Mouse (Mus musculus) lung, embryonic 15.5 days (tissue): ENCODE measurements at regions not wholly inside any gene's neighbourhood (a gene's known extent, or its start where the extent isn't known, plus 50 kb on each side); places are given as distances from the start of the nearest gene placed in this dataset.
A peak's percentile ranks its signal among the peaks of the same experiment; 100 is the strongest.
"Not testable (repeated sequence)": the region's sequence is repeated elsewhere in the genome, so short reads cannot be mapped to it uniquely, and the experiment has no call there.

Experiments
- ATAC-seq: fragments of 200-750 bp; cut with Nextera tagmentation; 2 replicates; pipeline ENCODE4 v1.8.0; 2017; ENCODE audit warnings: moderate number of reproducible peaks, borderline replicate concordance; ENCODE audit not compliant: low FRiP score, low TSS enrichment; ENCODE audit errors: extremely low read depth
- H3K27ac ChIP-seq: fragments of 300-500 bp; sonication (generic); 2 replicates; pipeline ENCODE4 v1.5.1; 2015; ENCODE audit warnings: moderate library complexity, mild to moderate bottlenecking, inconsistent platforms
- H3K27me3 ChIP-seq: fragments of 300-500 bp; sonication (generic); 2 replicates; pipeline ENCODE4 v1.6.1; 2015; ENCODE audit warnings: inconsistent platforms
- H3K36me3 ChIP-seq: fragments of 300-500 bp; sonication (generic); 2 replicates; pipeline ENCODE4 v1.6.1; 2015; ENCODE audit warnings: inconsistent platforms
- H3K4me1 ChIP-seq: fragments of 300-500 bp; sonication (generic); 2 replicates; pipeline ENCODE4 v1.6.1; 2015; ENCODE audit warnings: inconsistent platforms
- H3K4me2 ChIP-seq: fragments of 300-500 bp; sonication (generic); 2 replicates; pipeline ENCODE4 v1.6.1; 2015; ENCODE audit warnings: inconsistent platforms, mild to moderate bottlenecking, moderate library complexity
- H3K4me3 ChIP-seq: fragments of 300-500 bp; sonication (generic); 2 replicates; pipeline ENCODE4 v1.5.1; 2015; ENCODE audit warnings: mild to moderate bottlenecking, inconsistent platforms
- H3K9ac ChIP-seq: fragments of 300-500 bp; sonication (generic); 2 replicates; pipeline ENCODE4 v1.6.1; 2015; ENCODE audit warnings: inconsistent platforms
- H3K9me3 ChIP-seq: fragments of 300-500 bp; sonication (generic); 2 replicates; pipeline ENCODE4 v1.6.1; 2016; ENCODE audit warnings: inconsistent platforms
- WGBS: fragments of 180-500 bp; shearing (Covaris S2); methylation state at CpG from one replicate; pipeline ENCODE4 v1.1.7; 2015; 5-methylcytosine and 5-hydroxymethylcytosine counted together

- Histone ChIP-seq H3K27me3 (no peaks in the 10 kb centered on the region), H3K4me3 (no peak overlapping the region), H3K9ac (no peak overlapping the region), H3K27ac (no peak overlapping the region), H3K4me1 (peaks cover 11% of the 10 kb centered on the region), H3K36me3 (no peaks in the 10 kb centered on the region), H3K9me3 (no peaks in the 10 kb centered on the region), H3K4me2 (no peak overlapping the region)
- 46% methylated on average over 5 of the region's 5 CpGs for WGBS
- ATAC-seq, result no peak
Measured at GRCm38 (mm10) chr8:96042335-96042734, 154.0 kb upstream of the Got2 start.

- Histone ChIP-seq H3K36me3 (no peaks in the 10 kb centered on the region), H3K4me2 (no peak overlapping the region), H3K27ac (no peak overlapping the region), H3K9me3 (no peaks in the 10 kb centered on the region), H3K4me1 (peaks cover 11% of the 10 kb centered on the region), H3K4me3 (no peak overlapping the region), H3K9ac (no peak overlapping the region), H3K27me3 (no peaks in the 10 kb centered on the region)
- no peak for ATAC-seq
- 2% methylated on average over 1 of the region's 1 CpGs for WGBS
Measured at GRCm38 (mm10) chr8:96040216-96040615, 151.9 kb upstream of the Got2 start.

GRCm38 (mm10) chr8:96018742-96019141, 130.4 kb upstream of the Got2 start:
- not testable (repeated sequence) for H3K4me3 ChIP-seq, H3K9me3 ChIP-seq, ATAC-seq, H3K9ac ChIP-seq, H3K4me2 ChIP-seq, H3K27ac ChIP-seq, H3K27me3 ChIP-seq, H3K4me1 ChIP-seq, H3K36me3 ChIP-seq
- 79% methylated on average over 3 of the region's 3 CpGs for WGBS

- no peaks in the 10 kb centered on the region for H3K4me1 ChIP-seq
- H3K4me3 ChIP-seq, result no peak overlapping the region
- no peak for ATAC-seq
- H3K4me2 ChIP-seq, result no peak overlapping the region
- no peak overlapping the region for H3K27ac ChIP-seq
- H3K9me3 ChIP-seq, result no peaks in the 10 kb centered on the region
- no peaks in the 10 kb centered on the region for H3K36me3 ChIP-seq
- H3K27me3 ChIP-seq, result no peaks in the 10 kb centered on the region
- H3K9ac ChIP-seq, result no peak overlapping the region
- 79% methylated on average over 1 of the region's 1 CpGs for WGBS
Measured at GRCm38 (mm10) chr8:96012002-96012401, 123.7 kb upstream of the Got2 start.

GRCm38 (mm10) chr8:95991826-95992463, 103.6 kb upstream of the Got2 start:
- Histone ChIP-seq H3K4me2 (no peak overlapping the region), H3K27ac (no peak overlapping the region), H3K9ac (no peak overlapping the region), H3K4me1 (no peaks in the 10 kb centered on the region), H3K9me3 (no peaks in the 10 kb centered on the region), H3K36me3 (no peaks in the 10 kb centered on the region), H3K27me3 (no peaks in the 10 kb centered on the region), H3K4me3 (no peak overlapping the region)
- no peak for ATAC-seq
- WGBS, result 69% methylated on average over 8 of the region's 8 CpGs

GRCm38 (mm10) chr8:95988616-95989380, 100.5 kb upstream of the Got2 start:
- H3K27me3 ChIP-seq, result no peaks in the 10 kb centered on the region
- H3K36me3 ChIP-seq, result no peaks in the 10 kb centered on the region
- ATAC-seq, result no peak
- H3K27ac ChIP-seq, result no peak overlapping the region
- no peaks in the 10 kb centered on the region for H3K9me3 ChIP-seq
- H3K4me1 ChIP-seq, result no peaks in the 10 kb centered on the region
- 83% methylated on average over 4 of the region's 4 CpGs for WGBS
- H3K4me2 ChIP-seq, result no peak overlapping the region
- H3K9ac ChIP-seq, result no peak overlapping the region
- no peak overlapping the region for H3K4me3 ChIP-seq

GRCm38 (mm10) chr8:95987011-95987440, 98.7 kb upstream of the Got2 start:
- WGBS, result 20% methylated on average over 10 of the region's 10 CpGs
- H3K4me2 ChIP-seq, result 0 out of 2 replicates have a peak overlapping the region, but pooled peaks have one; percentile 3
- H3K36me3 ChIP-seq, result no peaks in the 10 kb centered on the region
- H3K9ac ChIP-seq, result no peak overlapping the region
- ATAC-seq, result no peak
- H3K4me1 ChIP-seq, result no peaks in the 10 kb centered on the region
- H3K9me3 ChIP-seq, result no peaks in the 10 kb centered on the region
- no peak overlapping the region for H3K27ac ChIP-seq
- H3K4me3 ChIP-seq, result no peak overlapping the region
- no peaks in the 10 kb centered on the region for H3K27me3 ChIP-seq

GRCm38 (mm10) chr8:95986410-95986809, 98.1 kb upstream of the Got2 start:
- Histone ChIP-seq H3K4me1 (no peaks in the 10 kb centered on the region), H3K27me3 (no peaks in the 10 kb centered on the region), H3K4me3 (no peak overlapping the region), H3K9ac (no peak overlapping the region), H3K4me2 (no peak overlapping the region), H3K36me3 (no peaks in the 10 kb centered on the region), H3K27ac (no peak overlapping the region), H3K9me3 (no peaks in the 10 kb centered on the region)
- no peak for ATAC-seq
- 58% methylated on average over 3 of the region's 3 CpGs for WGBS

GRCm38 (mm10) chr8:95983690-95984089, 95.3 kb upstream of the Got2 start:
- H3K9ac ChIP-seq, result no peak overlapping the region
- H3K27me3 ChIP-seq, result no peaks in the 10 kb centered on the region
- no peaks in the 10 kb centered on the region for H3K9me3 ChIP-seq
- no peak overlapping the region for H3K4me3 ChIP-seq
- no peaks in the 10 kb centered on the region for H3K36me3 ChIP-seq
- WGBS, result 39% methylated on average over 2 of the region's 2 CpGs
- H3K4me1 ChIP-seq, result no peaks in the 10 kb centered on the region
- ATAC-seq, result no peak
- no peak overlapping the region for H3K4me2 ChIP-seq
- H3K27ac ChIP-seq, result no peak overlapping the region

GRCm38 (mm10) chr8:95980405-95980804, 92.1 kb upstream of the Got2 start:
- H3K4me2 ChIP-seq, result no peak overlapping the region
- no peak overlapping the region for H3K27ac ChIP-seq
- H3K4me1 ChIP-seq, result no peaks in the 10 kb centered on the region
- no peaks in the 10 kb centered on the region for H3K36me3 ChIP-seq
- no peak overlapping the region for H3K4me3 ChIP-seq
- no peak for ATAC-seq
- H3K27me3 ChIP-seq, result no peaks in the 10 kb centered on the region
- H3K9me3 ChIP-seq, result no peaks in the 10 kb centered on the region
- no peak overlapping the region for H3K9ac ChIP-seq
- WGBS, result 29% methylated on average over 2 of the region's 2 CpGs

- no peak overlapping the region for H3K4me2 ChIP-seq
- H3K27me3 ChIP-seq, result no peaks in the 10 kb centered on the region
- no peaks in the 10 kb centered on the region for H3K36me3 ChIP-seq
- H3K4me3 ChIP-seq, result no peak overlapping the region
- no peaks in the 10 kb centered on the region for H3K4me1 ChIP-seq
- ATAC-seq, result no peak
- WGBS, result 51% methylated on average over 6 of the region's 6 CpGs
- H3K9me3 ChIP-seq, result no peaks in the 10 kb centered on the region
- no peak overlapping the region for H3K27ac ChIP-seq
- H3K9ac ChIP-seq, result no peak overlapping the region
Measured at GRCm38 (mm10) chr8:95979223-95979622, 90.9 kb upstream of the Got2 start.

GRCm38 (mm10) chr8:95974889-95975288, 86.5 kb upstream of the Got2 start:
- Histone ChIP-seq H3K4me1 (no peaks in the 10 kb centered on the region), H3K36me3 (no peaks in the 10 kb centered on the region), H3K27ac (no peak overlapping the region), H3K27me3 (no peaks in the 10 kb centered on the region), H3K9ac (no peak overlapping the region), H3K9me3 (no peaks in the 10 kb centered on the region), H3K4me3 (no peak overlapping the region), H3K4me2 (no peak overlapping the region)
- WGBS, result 20% methylated on average over 4 of the region's 4 CpGs
- no peak for ATAC-seq
